Mouse (Mus musculus) limb, embryonic 14.5 days (tissue): ENCODE results near the gene Ptpn13. TPM values are rescaled to one million over a fixed set of nuclear protein-coding genes. Genes with fewer than 3 reads are reported as not detected.

Source experiments
- ATAC-seq: fragments of 200-750 bp; cut with Nextera tagmentation; 2 replicates; pipeline ENCODE4 v1.8.0; 2017; ENCODE audit warnings: low read depth, moderate number of reproducible peaks, moderate TSS enrichment; ENCODE audit not compliant: low FRiP score
- DNase-seq: peaks from one replicate; pipeline ENCODE4 v3.0.0-alpha.2; 2015; ENCODE audit warnings: low spot score
- H3K27ac ChIP-seq: fragments of 300-500 bp; sonication (generic); replicated peaks from 2 replicates; pipeline ENCODE4 v1.5.1; 2014; ENCODE audit warnings: low read depth, mild to moderate bottlenecking, low read length, moderate library complexity, mixed read lengths
- H3K27me3 ChIP-seq: fragments of 300-500 bp; sonication (generic); 2 replicates; pipeline ENCODE4 v1.6.1; 2014; ENCODE audit warnings: low read length, mixed read lengths; ENCODE audit not compliant: control insufficient read depth, insufficient read depth
- H3K36me3 ChIP-seq: fragments of 300-500 bp; sonication (generic); 2 replicates; pipeline ENCODE4 v1.6.1; 2014; ENCODE audit warnings: mild to moderate bottlenecking, low read length, moderate library complexity, mixed read lengths; ENCODE audit not compliant: control insufficient read depth, insufficient read depth
- H3K4me1 ChIP-seq: fragments of 300-500 bp; sonication (generic); 2 replicates; pipeline ENCODE4 v1.6.1; 2014; ENCODE audit warnings: antibody characterized with exemption, low read length, mixed read lengths; ENCODE audit not compliant: control insufficient read depth, insufficient read depth
- H3K4me2 ChIP-seq: fragments of 300-500 bp; sonication (generic); replicated peaks from 2 replicates; pipeline ENCODE4 v1.6.1; 2014; ENCODE audit warnings: low read depth, mild to moderate bottlenecking, low read length, moderate library complexity; ENCODE audit not compliant: severe bottlenecking
- H3K4me3 ChIP-seq: fragments of 300-500 bp; sonication (generic); replicated peaks from 2 replicates; pipeline ENCODE4 v1.5.1; 2014; ENCODE audit warnings: low read length
- H3K9ac ChIP-seq: fragments of 300-500 bp; sonication (generic); 2 replicates; pipeline ENCODE4 v1.6.1; 2014; ENCODE audit warnings: mild to moderate bottlenecking, low read depth, low read length, moderate library complexity; ENCODE audit not compliant: severe bottlenecking
- H3K9me3 ChIP-seq: fragments of 300-500 bp; sonication (generic); 2 replicates; pipeline ENCODE4 v1.6.1; 2016; ENCODE audit warnings: low read length; ENCODE audit not compliant: control insufficient read depth
- POLR2A ChIP-seq: fragments of 200-500 bp; IDR thresholded peaks from 2 replicates; pipeline ENCODE4 v1.8.0; 2012; ENCODE audit warnings: inconsistent platforms, mild to moderate bottlenecking, moderate library complexity, borderline replicate concordance; ENCODE audit not compliant: insufficient read depth, insufficient read length; ENCODE audit errors: extremely low read depth
- WGBS: fragments of 180-500 bp; shearing (Covaris S2); extraction: QIAGEN DNeasy Blood & Tissue Kit; methylation state at CpG from one replicate; pipeline ENCODE4 v1.1.7; 2014; 5-methylcytosine and 5-hydroxymethylcytosine counted together
- polyA plus RNA-seq, 2 experiments: library from polyadenylated mRNA; depleted of rRNA in 1 of 2; stranded (reverse) in 1 of 2; unstranded in 1 of 2; fragments of >200 nt; fragmentation: Nextera tagmentation in 1 of 2; extraction: Ambion mirVana in 1 of 2; gene quantifications; 2 replicates each; pipeline versions ENCODE4 v1.2.1 to v1.2.3; 2012 to 2014

The Ptpn13 gene
- polyA plus RNA-seq, 2 experiments: 23.7 to 25.8 TPM

DNA sequence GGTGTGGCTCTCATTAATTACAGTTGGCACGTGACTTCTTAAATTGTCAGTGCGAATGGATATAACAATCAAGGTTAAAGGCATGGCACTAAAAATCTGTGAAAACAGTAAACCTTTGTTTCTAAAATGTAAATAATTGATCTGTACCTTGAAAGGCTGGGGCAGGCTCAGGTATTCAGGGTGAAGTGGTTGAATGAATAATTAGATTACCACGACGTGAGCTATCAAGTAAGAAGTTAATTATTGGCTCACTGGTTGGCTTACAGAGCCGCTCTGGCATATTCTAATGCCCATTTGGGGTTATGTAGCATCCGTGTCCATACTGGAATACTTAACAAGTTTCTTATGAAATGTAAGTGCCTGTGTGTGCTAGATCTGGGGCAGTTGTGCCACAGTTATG, 92.6 kb downstream of the Ptpn13 start:
- H3K36me3 ChIP-seq: no peaks in the 10 kb centered on the region
- H3K9ac ChIP-seq: no peak overlapping the region
- no peak overlapping the region for H3K4me2 ChIP-seq
- no peaks in the 10 kb centered on the region for H3K4me1 ChIP-seq
- DNase-seq (no peak), ATAC-seq (no peak)
- WGBS: 79% methylated on average over 6 of the region's 6 CpGs
- H3K4me3 ChIP-seq: no peak overlapping the region
- no peaks in the 10 kb centered on the region for H3K9me3 ChIP-seq
- TF ChIP-seq POLR2A: no peak
- no peak overlapping the region for H3K27ac ChIP-seq
- H3K27me3 ChIP-seq: no peaks in the 10 kb centered on the region

DNA sequence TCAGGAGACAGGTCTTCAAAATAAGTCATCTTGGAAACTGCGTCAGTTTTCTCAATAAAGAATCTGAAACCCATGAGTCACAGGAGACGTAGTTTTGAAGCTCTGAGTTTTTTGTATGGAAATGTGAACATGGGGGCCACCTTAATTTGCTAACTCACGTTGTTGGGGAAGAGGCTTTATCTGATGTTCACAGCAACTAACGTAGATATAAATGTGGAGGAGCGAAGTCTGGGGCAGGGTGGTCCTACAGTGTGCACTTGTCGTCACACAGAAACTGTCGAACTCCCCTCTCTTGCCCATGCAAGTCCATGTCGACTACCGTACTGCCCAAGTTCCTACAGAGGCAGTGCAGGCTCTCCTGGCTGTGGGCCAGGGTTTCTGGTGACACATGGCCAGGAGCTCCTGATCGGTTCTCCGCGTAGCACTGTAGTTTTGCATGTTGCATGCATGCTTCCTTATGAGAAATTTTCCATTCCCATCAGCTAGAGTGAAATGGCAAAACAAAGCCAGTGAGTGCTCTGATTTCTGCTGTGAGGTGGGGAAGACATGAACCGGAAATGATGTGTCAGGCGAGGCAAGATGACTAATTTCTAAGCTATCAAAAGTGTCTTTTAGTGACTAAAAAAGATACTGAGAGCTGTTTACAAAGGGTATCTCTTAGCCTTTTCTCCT, 93.9 kb downstream of the Ptpn13 start:
- H3K27me3 ChIP-seq: no peaks in the 10 kb centered on the region
- ATAC-seq (no peak), DNase-seq (no peak)
- no peak for TF ChIP-seq POLR2A
- 84% methylated on average over 14 of the region's 14 CpGs for WGBS
- H3K9me3 ChIP-seq: no peaks in the 10 kb centered on the region
- H3K4me3 ChIP-seq: no peak overlapping the region
- H3K4me2 ChIP-seq: no peak overlapping the region
- 0 out of 2 replicates have a peak, but pooled peaks cover 5% of the 10 kb centered on the region for H3K36me3 ChIP-seq
- H3K27ac ChIP-seq: no peak overlapping the region
- H3K9ac ChIP-seq: no peak overlapping the region
- no peaks in the 10 kb centered on the region for H3K4me1 ChIP-seq

- Histone ChIP-seq H3K36me3 (0 out of 2 replicates have a peak, but pooled peaks cover 11% of the 10 kb centered on the region), H3K9ac (no peak overlapping the region), H3K27ac (no peak overlapping the region), H3K9me3 (no peaks in the 10 kb centered on the region), H3K4me3 (no peak overlapping the region), H3K4me1 (no peaks in the 10 kb centered on the region), H3K27me3 (no peaks in the 10 kb centered on the region), H3K4me2 (no peak overlapping the region)
- TF ChIP-seq POLR2A: no peak
- DNase-seq: no peak
- WGBS: 42% methylated on average over 3 of the region's 3 CpGs
- no peak for ATAC-seq
Measured at GRCm38 (mm10) chr5:103522371-103522770, 97.4 kb downstream of the Ptpn13 start.

DNA sequence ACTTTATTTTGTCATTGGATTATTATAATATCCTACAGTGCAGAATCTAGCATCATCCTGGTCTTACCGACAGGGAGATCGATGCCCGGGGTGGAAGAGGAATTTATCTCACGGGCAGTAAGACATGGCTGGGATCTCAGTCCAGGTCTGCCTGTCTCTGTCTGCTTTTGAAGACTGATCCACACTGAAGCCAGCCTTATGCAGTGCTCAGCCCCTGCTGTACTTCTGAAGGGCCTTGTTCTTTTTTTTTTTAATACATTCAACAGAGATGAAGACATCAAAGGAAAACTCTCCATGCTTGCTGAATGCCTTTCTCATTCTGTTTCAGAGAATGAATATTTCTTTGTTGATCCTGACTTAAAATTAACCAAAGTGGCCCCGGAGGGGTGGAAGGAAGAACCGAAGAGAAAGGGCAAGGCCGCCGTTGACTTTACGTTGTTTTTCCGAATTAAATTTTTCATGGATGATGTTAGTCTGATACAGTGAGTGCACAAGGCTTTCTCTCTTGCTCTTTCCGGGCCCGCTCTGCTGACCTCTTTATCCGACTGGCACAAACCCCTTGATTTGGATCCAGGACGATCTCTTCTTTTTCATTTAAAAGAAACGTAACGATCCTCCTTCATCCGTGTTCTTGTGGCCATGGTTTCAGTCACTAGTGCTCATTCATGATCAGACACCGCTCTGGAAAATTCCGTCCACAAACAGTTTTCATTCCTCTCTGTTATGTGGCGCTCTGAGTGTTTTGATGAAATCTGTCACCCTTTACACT, 101.9 kb downstream of the Ptpn13 start:
- 90% methylated on average over 20 of the region's 20 CpGs for WGBS
- no peaks in the 10 kb centered on the region for H3K27me3 ChIP-seq
- no peak for ATAC-seq

DNA sequence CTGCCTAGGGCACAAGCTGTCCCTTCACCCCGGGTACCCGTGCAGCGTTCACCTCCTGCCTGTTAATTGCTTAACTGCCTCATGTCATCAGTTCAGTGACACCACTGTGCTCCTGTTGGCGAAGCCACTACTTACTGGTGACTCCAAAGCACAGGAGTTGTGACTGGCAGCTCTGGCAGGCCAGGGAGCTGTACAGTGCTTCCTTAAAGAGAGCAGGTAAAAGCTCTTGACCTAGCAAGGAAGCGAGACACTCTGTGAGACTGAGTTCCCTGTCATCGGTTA, 102.4 kb downstream of the Ptpn13 start:
- DNase-seq (no peak), ATAC-seq (no peak)
- no peaks in the 10 kb centered on the region for H3K9me3 ChIP-seq
- H3K4me1 ChIP-seq: no peaks in the 10 kb centered on the region
- no peak overlapping the region for H3K27ac ChIP-seq
- H3K27me3 ChIP-seq: no peaks in the 10 kb centered on the region
- no peak overlapping the region for H3K9ac ChIP-seq
- WGBS: 65% methylated on average over 6 of the region's 6 CpGs
- H3K4me2 ChIP-seq: no peak overlapping the region
- TF ChIP-seq POLR2A: no peak
- 0 out of 2 replicates have a peak, but pooled peaks cover 11% of the 10 kb centered on the region for H3K36me3 ChIP-seq
- no peak overlapping the region for H3K4me3 ChIP-seq

More for the DNA sequence above, 101.9 kb downstream of the Ptpn13 start:
- H3K36me3 ChIP-seq: 0 out of 2 replicates have a peak, but pooled peaks cover 11% of the 10 kb centered on the region
- H3K4me3 ChIP-seq: no peak overlapping the region
- no peak overlapping the region for H3K27ac ChIP-seq
- no peaks in the 10 kb centered on the region for H3K9me3 ChIP-seq
- TF ChIP-seq POLR2A: no peak
- H3K9ac ChIP-seq: no peak overlapping the region
- no peak overlapping the region for H3K4me2 ChIP-seq
- H3K4me1 ChIP-seq: no peaks in the 10 kb centered on the region
- DNase-seq: no peak
